8 mouse cellular contexts compared by ENCODE assay signal in the genomic region with DNA sequence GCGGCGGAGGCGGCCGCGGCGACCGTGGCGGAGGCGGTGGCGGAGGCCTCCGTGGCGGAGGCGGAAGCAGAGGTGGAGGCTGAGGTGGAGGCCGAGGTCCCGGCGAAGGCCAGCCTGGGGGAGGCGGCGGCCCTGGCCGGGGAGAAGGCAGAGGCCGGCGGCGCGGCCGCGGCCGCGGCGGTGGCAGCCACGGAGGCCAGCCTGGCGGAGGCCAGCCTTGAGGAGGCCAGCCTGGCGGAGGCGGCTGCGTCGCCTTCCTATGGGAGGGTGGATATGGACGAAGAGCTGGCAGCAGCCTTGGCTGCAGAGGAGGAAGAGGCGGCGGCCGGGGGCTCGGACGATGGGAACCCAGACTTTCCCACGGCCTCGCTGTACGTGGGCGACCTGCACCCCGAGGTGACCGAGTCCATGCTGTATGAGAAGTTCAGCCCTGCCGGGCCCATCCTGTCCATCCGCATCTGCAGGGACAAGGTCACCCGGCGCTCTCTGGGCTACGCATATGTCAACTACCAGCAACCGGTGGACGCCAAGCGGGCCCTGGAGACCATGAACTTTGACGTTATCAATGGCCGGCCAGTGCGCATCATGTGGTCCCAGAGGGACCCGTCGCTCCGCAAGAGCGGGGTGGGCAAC.
A peak's percentile ranks its signal among the peaks of the same experiment; 100 is the strongest.
DNase-seq lines count a peak whose midpoint lies in the region; ATAC-seq and TF ChIP-seq lines count a peak whose summit lies in the region.
"Not testable (repeated sequence)": the region's sequence is repeated elsewhere in the genome, so short reads cannot be mapped to it uniquely, and the experiment has no call there.

No protein-coding gene starts in this region.

- ATAC-seq in common myeloid progenitor, adult 5-6 weeks (replicated peaks; ENCODE audit: low read depth, poor library complexity, severe bottlenecking) = peak; percentile 40; the same call in 1 of the 2 replicates
- peak; percentile 29 for ATAC-seq in forebrain, embryonic 14.5 days
- peak; percentile 43; the same call in 1 of the 2 replicates for ATAC-seq in hindbrain, embryonic 11.5 days (ENCODE audit: low FRiP score)
- 0 out of 2 replicates have a peak, but pooled peaks have one; percentile 11 for ATAC-seq in hindbrain, postnatal 0 days
- peak; percentile 56; the same call in 1 of the 2 replicates for ATAC-seq in kidney, embryonic 15.5 days (replicated peaks; ENCODE audit: low FRiP score)
- peak; percentile 16; the same call in 1 of the 2 replicates for ATAC-seq in lung, embryonic 16.5 days (ENCODE audit: low read depth)
- peak; percentile 13; the same call in 1 of the 2 replicates for ATAC-seq in midbrain, embryonic 16.5 days
- peak; percentile 8; the same call in 1 of the 2 replicates for ATAC-seq in neural tube, embryonic 15.5 days (ENCODE audit: low FRiP score)

- H3K4me3 ChIP-seq in forebrain, embryonic 14.5 days (ENCODE audit: low read depth, low read length); hindbrain, embryonic 11.5 days (ENCODE audit: low read depth, low read length); hindbrain, postnatal 0 days (ENCODE audit: low read length); kidney, embryonic 15.5 days (replicated peaks); lung, embryonic 16.5 days (ENCODE audit: low read length); midbrain, embryonic 16.5 days (ENCODE audit: low read depth, low read length); neural tube, embryonic 15.5 days (replicated peaks): not testable (repeated sequence)

- H3K4me2 ChIP-seq in forebrain, embryonic 14.5 days (ENCODE audit: low read length); hindbrain, embryonic 11.5 days (replicated peaks; ENCODE audit: low read depth, low read length); hindbrain, postnatal 0 days (ENCODE audit: low read depth, low read length); kidney, embryonic 15.5 days; lung, embryonic 16.5 days (ENCODE audit: low read depth, low read length); midbrain, embryonic 16.5 days (ENCODE audit: low read length); neural tube, embryonic 15.5 days: not testable (repeated sequence)

- not testable (repeated sequence) for DNase-seq in forebrain, embryonic 14.5 days (ENCODE audit: low spot score); hindbrain, embryonic 11.5 days (ENCODE audit: low spot score); hindbrain, postnatal 0 days (ENCODE audit: low spot score)

- not testable (repeated sequence) for H3K27ac ChIP-seq in forebrain, embryonic 14.5 days (ENCODE audit: low read depth, low read length); hindbrain, embryonic 11.5 days (ENCODE audit: low read depth, low read length); hindbrain, postnatal 0 days; kidney, embryonic 15.5 days; lung, embryonic 16.5 days (ENCODE audit: low read length); midbrain, embryonic 16.5 days (ENCODE audit: low read length); neural tube, embryonic 15.5 days (replicated peaks)

- not testable (repeated sequence) for H3K36me3 ChIP-seq in forebrain, embryonic 14.5 days (ENCODE audit: control insufficient read depth, insufficient read depth, low read length); hindbrain, embryonic 11.5 days (ENCODE audit: control insufficient read depth, insufficient read depth, low read length); hindbrain, postnatal 0 days (ENCODE audit: insufficient read depth, low read length); kidney, embryonic 15.5 days; lung, embryonic 16.5 days (ENCODE audit: control insufficient read depth, insufficient read depth, low read length); midbrain, embryonic 16.5 days (ENCODE audit: control insufficient read depth, insufficient read depth, low read length); neural tube, embryonic 15.5 days

- not testable (repeated sequence) for H3K27me3 ChIP-seq in forebrain, embryonic 14.5 days (replicated peaks; ENCODE audit: control insufficient read depth, insufficient read depth, low read length); hindbrain, embryonic 11.5 days (ENCODE audit: control insufficient read depth, insufficient read depth, low read length); hindbrain, postnatal 0 days (ENCODE audit: insufficient read depth, low read length); kidney, embryonic 15.5 days; lung, embryonic 16.5 days (ENCODE audit: control insufficient read depth, insufficient read depth, low read depth, low read length); midbrain, embryonic 16.5 days (ENCODE audit: control insufficient read depth, insufficient read depth, low read depth, low read length); neural tube, embryonic 15.5 days (replicated peaks)

- not testable (repeated sequence) for H3K9ac ChIP-seq in forebrain, embryonic 14.5 days (ENCODE audit: low read length); hindbrain, embryonic 11.5 days (ENCODE audit: low read depth, low read length); hindbrain, postnatal 0 days (replicated peaks; ENCODE audit: low read length); kidney, embryonic 15.5 days; lung, embryonic 16.5 days (ENCODE audit: low read length); midbrain, embryonic 16.5 days (ENCODE audit: low read depth, low read length); neural tube, embryonic 15.5 days (replicated peaks)

- H3K4me1 ChIP-seq in forebrain, embryonic 14.5 days (ENCODE audit: control insufficient read depth, insufficient read depth, low read length); hindbrain, embryonic 11.5 days (replicated peaks; ENCODE audit: control insufficient read depth, insufficient read depth, low read length); hindbrain, postnatal 0 days (ENCODE audit: insufficient read depth, low read length); kidney, embryonic 15.5 days; lung, embryonic 16.5 days (replicated peaks; ENCODE audit: control insufficient read depth, insufficient read depth, low read length); midbrain, embryonic 16.5 days (ENCODE audit: control insufficient read depth, insufficient read depth, low read length); neural tube, embryonic 15.5 days: not testable (repeated sequence)

- no CpG with 5 or more reads among the region's 61 CpGs for WGBS in forebrain, embryonic 14.5 days
- no CpG with 5 or more reads among the region's 61 CpGs for WGBS in hindbrain, embryonic 11.5 days
- WGBS in hindbrain, postnatal 0 days = no CpG with 5 or more reads among the region's 61 CpGs
- no CpG with 5 or more reads among the region's 61 CpGs for WGBS in kidney, embryonic 15.5 days
- no CpG with 5 or more reads among the region's 61 CpGs for whole genome bisulfite sequencing in lung, embryonic 16.5 days
- WGBS in midbrain, embryonic 16.5 days = no CpG with 5 or more reads among the region's 61 CpGs
- no CpG with 5 or more reads among the region's 61 CpGs for WGBS in neural tube, embryonic 15.5 days

- H3K9me3 ChIP-seq in forebrain, embryonic 14.5 days (replicated peaks; ENCODE audit: control insufficient read depth, low read length); hindbrain, embryonic 11.5 days (ENCODE audit: control insufficient read depth, low read length); hindbrain, postnatal 0 days (ENCODE audit: low read length); kidney, embryonic 15.5 days (replicated peaks); lung, embryonic 16.5 days (ENCODE audit: control insufficient read depth, low read length); midbrain, embryonic 16.5 days (replicated peaks; ENCODE audit: control insufficient read depth, low read length, poor library complexity, severe bottlenecking); neural tube, embryonic 15.5 days (replicated peaks): not testable (repeated sequence)

- not testable (repeated sequence) for TF ChIP-seq CTCF in hindbrain, postnatal 0 days (IDR thresholded peaks at IDR 0.05; ENCODE audit: low read depth)
